Mouse (Mus musculus) MEL (cell line): ENCODE measurements around the gene Ssh2. TPM values are rescaled to one million over a fixed set of nuclear protein-coding genes. Genes with fewer than 3 reads are reported as not detected.

ENCODE experiments used
- DNase-seq: peaks from one replicate; pipeline ENCODE4 v3.0.0; 2011; ENCODE audit warnings: low read depth, low spot score
- H3K27ac ChIP-seq: 2 replicates; pipeline ENCODE4 v1.5.1; 2012; ENCODE audit warnings: low read depth, mild to moderate bottlenecking, control low read depth, low read length, moderate library complexity; ENCODE audit not compliant: control insufficient read depth
- H3K27me3 ChIP-seq, 2 experiments: fragments of 150-350 bp in 1 of 2; sonication (generic) in 1 of 2; 2 replicates each; pipeline ENCODE4 v1.6.1; 2012; ENCODE audit warnings: low read length in 2 of 2, mild to moderate bottlenecking in 2 of 2, improper control_type of control experiment in 1 of 2, moderate library complexity in 1 of 2; ENCODE audit not compliant: insufficient read depth in 2 of 2, control insufficient read depth in 1 of 2
- H3K36me3 ChIP-seq, 2 experiments: 2 replicates each; pipeline ENCODE4 v1.6.1; 2012 to 2014; ENCODE audit warnings: low read length in 2 of 2, improper control_type of control experiment in 1 of 2, inconsistent platforms in 1 of 2, mild to moderate bottlenecking in 1 of 2; ENCODE audit not compliant: insufficient read depth in 2 of 2, control insufficient read depth in 1 of 2
- H3K4me1 ChIP-seq, 2 experiments: fragments of 150-350 bp in 1 of 2; sonication (generic) in 1 of 2; 2 replicates each; pipeline ENCODE4 v1.6.1; 2012; ENCODE audit warnings: low read length in 2 of 2, improper control_type of control experiment in 1 of 2, mild to moderate bottlenecking in 1 of 2; ENCODE audit not compliant: insufficient read depth in 2 of 2, control insufficient read depth in 1 of 2
- H3K4me3 ChIP-seq, 2 experiments: fragments of 150-350 bp in 1 of 2; sonication (generic) in 1 of 2; 2 replicates each; pipeline ENCODE4 v1.5.1; 2012; ENCODE audit warnings: low read depth in 2 of 2, low read length in 2 of 2, mild to moderate bottlenecking in 2 of 2, moderate library complexity in 2 of 2, control low read depth in 1 of 2, improper control_type of control experiment in 1 of 2; ENCODE audit not compliant: control insufficient read depth in 1 of 2, insufficient read depth in 1 of 2
- H3K79me2 ChIP-seq: 2 replicates; pipeline ENCODE4 v1.6.1; 2012; ENCODE audit warnings: mild to moderate bottlenecking, low read length, moderate library complexity; ENCODE audit not compliant: control insufficient read depth, poor library complexity, insufficient read depth
- H3K9ac ChIP-seq: 2 replicates; pipeline ENCODE4 v1.6.1; 2012; ENCODE audit warnings: low read depth, mild to moderate bottlenecking, control low read depth, low read length, moderate library complexity; ENCODE audit not compliant: control insufficient read depth, poor library complexity, severe bottlenecking
- H3K9me3 ChIP-seq: fragments of 150-350 bp; sonication (generic); replicated peaks from 2 replicates; pipeline ENCODE4 v1.6.1; 2012; ENCODE audit warnings: mild to moderate bottlenecking, low read length, improper control_type of control experiment, moderate library complexity; ENCODE audit not compliant: insufficient read depth
- BHLHE40 ChIP-seq: IDR thresholded peaks from 2 replicates; pipeline ENCODE4 v1.6.1; 2012; ENCODE audit warnings: low read depth, mild to moderate bottlenecking, inconsistent platforms, low read length, improper control_type of control experiment, borderline replicate concordance
- CHD2 ChIP-seq: IDR thresholded peaks from 2 replicates; pipeline ENCODE4 v1.6.1; 2011; ENCODE audit warnings: low read length, improper control_type of control experiment
- CTCF ChIP-seq, 3 experiments: IDR thresholded peaks in 2 of 3; conservative IDR thresholded peaks in 1 of 3; 2 replicates each; pipeline ENCODE4 v1.5.1; 2011 to 2012; ENCODE audit warnings: low read length in 3 of 3, low read depth in 2 of 3, mild to moderate bottlenecking in 2 of 3, improper control_type of control experiment in 1 of 3, inconsistent platforms in 1 of 3, mixed read lengths in 1 of 3, moderate library complexity in 1 of 3; ENCODE audit not compliant: control insufficient read depth in 1 of 3, insufficient read depth in 1 of 3, poor library complexity in 1 of 3, severe bottlenecking in 1 of 3
- E2F4 ChIP-seq: IDR thresholded peaks from 2 replicates; pipeline ENCODE4 v1.6.1; 2011; ENCODE audit warnings: low read depth, low read length, improper control_type of control experiment, borderline replicate concordance
- ELF1 ChIP-seq: IDR thresholded peaks from 2 replicates; pipeline ENCODE4 v1.6.1; 2014; ENCODE audit warnings: low read depth, mild to moderate bottlenecking, inconsistent platforms, low read length, improper control_type of control experiment, moderate library complexity
- EP300 ChIP-seq, 2 experiments: IDR thresholded peaks; 2 replicates each; pipeline ENCODE4 v1.6.1; 2011; ENCODE audit warnings: improper control_type of control experiment in 2 of 2, low read length in 2 of 2, low read depth in 1 of 2, mild to moderate bottlenecking in 1 of 2
- ETS1 ChIP-seq: IDR thresholded peaks from 2 replicates; pipeline ENCODE4 v1.6.1; 2012; ENCODE audit warnings: low read depth, mild to moderate bottlenecking, inconsistent platforms, low read length, improper control_type of control experiment, moderate library complexity
- GABPA ChIP-seq: IDR thresholded peaks from 2 replicates; pipeline ENCODE4 v1.6.1; 2012; ENCODE audit warnings: low read depth, mild to moderate bottlenecking, inconsistent platforms, low read length, improper control_type of control experiment, moderate library complexity
- GATA1 ChIP-seq: IDR thresholded peaks from 2 replicates; pipeline ENCODE4 v1.6.1; 2011; ENCODE audit warnings: low read depth, low read length, improper control_type of control experiment
- JUND ChIP-seq: IDR thresholded peaks from 2 replicates; pipeline ENCODE4 v1.6.1; 2011; ENCODE audit warnings: low read depth, mild to moderate bottlenecking, improper control_type of control experiment, low read length
- MAFK ChIP-seq: IDR thresholded peaks from 2 replicates; pipeline ENCODE4 v1.6.1; 2011; ENCODE audit warnings: low read depth, mild to moderate bottlenecking, low read length, improper control_type of control experiment, borderline replicate concordance
- MAX ChIP-seq: IDR thresholded peaks from 2 replicates; pipeline ENCODE4 v1.6.1; 2011; ENCODE audit warnings: low read length, improper control_type of control experiment
- MEF2A ChIP-seq: IDR thresholded peaks from 2 replicates; pipeline ENCODE4 v1.6.1; 2014; ENCODE audit warnings: low read depth, mild to moderate bottlenecking, inconsistent platforms, low read length, improper control_type of control experiment; ENCODE audit not compliant: poor library complexity, insufficient replicate concordance, severe bottlenecking; ENCODE audit errors: extremely low read depth
- MYB ChIP-seq: IDR thresholded peaks from 2 replicates; pipeline ENCODE4 v1.6.1; 2011; ENCODE audit warnings: mild to moderate bottlenecking, low read depth, low read length, improper control_type of control experiment
- MYC ChIP-seq: IDR thresholded peaks from 2 replicates; pipeline ENCODE4 v1.6.1; 2011; ENCODE audit warnings: low read depth, mild to moderate bottlenecking, low read length, improper control_type of control experiment, moderate library complexity
- NELFE ChIP-seq: IDR thresholded peaks from 2 replicates; pipeline ENCODE4 v1.6.1; 2011; ENCODE audit warnings: low read depth, low read length, improper control_type of control experiment
- POLR2AphosphoS2 ChIP-seq: IDR thresholded peaks from 2 replicates; pipeline ENCODE4 v1.6.1; 2011; ENCODE audit warnings: low read length, improper control_type of control experiment
- POLR2AphosphoS5 ChIP-seq: IDR thresholded peaks from 2 replicates; pipeline ENCODE4 v1.6.1; 2012; ENCODE audit warnings: low read depth, borderline replicate concordance, mild to moderate bottlenecking, inconsistent platforms, low read length, moderate library complexity, mixed read lengths
- RAD21 ChIP-seq: IDR thresholded peaks from 2 replicates; pipeline ENCODE4 v1.6.1; 2011; ENCODE audit warnings: mild to moderate bottlenecking, low read depth, low read length, improper control_type of control experiment
- RCOR1 ChIP-seq: IDR thresholded peaks from 2 replicates; pipeline ENCODE4 v1.6.1; 2012; ENCODE audit warnings: low read depth, mild to moderate bottlenecking, inconsistent platforms, low read length, improper control_type of control experiment
- SIN3A ChIP-seq: IDR thresholded peaks from 2 replicates; pipeline ENCODE4 v1.6.1; 2012; ENCODE audit warnings: low read length, improper control_type of control experiment, inconsistent platforms
- TAL1 ChIP-seq: IDR thresholded peaks from 2 replicates; pipeline ENCODE4 v1.6.1; 2012; ENCODE audit warnings: mild to moderate bottlenecking, inconsistent platforms, low read length, moderate library complexity, mixed read lengths
- TBP ChIP-seq: IDR thresholded peaks from 2 replicates; pipeline ENCODE4 v1.8.0; 2011; ENCODE audit warnings: low read depth, low read length, improper control_type of control experiment
- TCF12 ChIP-seq: IDR thresholded peaks from 2 replicates; pipeline ENCODE4 v1.6.1; 2014; ENCODE audit warnings: low read depth, mild to moderate bottlenecking, inconsistent platforms, low read length, improper control_type of control experiment, moderate library complexity
- USF1 ChIP-seq: IDR thresholded peaks from 2 replicates; pipeline ENCODE4 v1.6.1; 2014; ENCODE audit warnings: low read depth, mild to moderate bottlenecking, inconsistent platforms, low read length, improper control_type of control experiment, moderate library complexity
- ZMIZ1 ChIP-seq: IDR thresholded peaks from 2 replicates; pipeline ENCODE4 v1.6.1; 2012; ENCODE audit warnings: low read depth, mild to moderate bottlenecking, inconsistent platforms, low read length, improper control_type of control experiment, moderate library complexity
- ZNF384 ChIP-seq: IDR thresholded peaks from 2 replicates; pipeline ENCODE4 v1.6.1; 2012; ENCODE audit warnings: low read depth, mild to moderate bottlenecking, inconsistent platforms, low read length, improper control_type of control experiment
- polyA plus RNA-seq, 2 experiments: library from polyadenylated mRNA; stranded (reverse) in 1 of 2; unstranded in 1 of 2; fragments of >175 nt in 1 of 2; fragments of >200 nt in 1 of 2; gene quantifications; 2 replicates each; pipeline versions ENCODE4 v1.2.1 to v1.2.4; 2012; ENCODE audit warnings: low replicate concordance in 2 of 2, low read depth in 1 of 2; ENCODE audit not compliant: insufficient read length in 2 of 2, insufficient read depth in 1 of 2, missing spikeins in 1 of 2
- total RNA-seq: library from RNA; depleted of rRNA; stranded (reverse); fragments of 300-350 nt; gene quantifications from 2 replicates; pipeline ENCODE4 v1.2.3, GENCODE M21; 2012

The Ssh2 gene
- total and polyA plus RNA-seq, 3 experiments, result 6.3 to 29.2 (median 16.5) TPM

GRCm38 (mm10) chr11:77199636-77200035, 16.5 kb upstream of the Ssh2 start:
- Histone ChIP-seq H3K9ac (no peak overlapping the region), H3K27me3 (no peaks in the 10 kb centered on the region), H3K27ac (no peak overlapping the region), H3K9me3 (no peaks in the 10 kb centered on the region)
- TF ChIP-seq ZNF384 (no peak), POLR2AphosphoS5 (no peak), RAD21 (no peak), POLR2AphosphoS2 (no peak), ELF1 (0 out of 2 replicates have a peak, but pooled peaks have one; percentile 24), CTCF (IDR thresholded peaks at IDR 0.05 in 2 of 3, conservative IDR thresholded peaks at IDR 0.05 in 1 of 3; ENCODE audit: control insufficient read depth in 1 of 3, insufficient read depth in 1 of 3, low read depth in 2 of 3, low read length in 3 of 3, poor library complexity in 1 of 3, severe bottlenecking in 1 of 3) (no peak), GATA1 (peak; percentile 65), MAX (no peak), EP300 (IDR thresholded peaks at IDR 0.05; ENCODE audit: low read depth in 1 of 2, low read length in 2 of 2) (peak in 1 of 2 experiments; percentile 71; a peak in 1 of 4 replicates), E2F4 (no peak), MYC (no peak), MYB (no peak), MEF2A (no peak), TCF12 (no peak), TAL1 (no peak), RCOR1 (no peak), GABPA (no peak), JUND (no peak)
- TF ChIP-seq, all 39 proteins: peak for 3
- Histone ChIP-seq H3K4me1 (peaks cover 8 to 20% of the 10 kb centered on the region in 2 experiments), H3K36me3 (peaks cover 0 to 20% of the 10 kb centered on the region in 2 experiments; a peak in 2 of 4 replicates), H3K79me2 (no peaks in the 10 kb centered on the region), H3K4me3 (no peak overlapping the region)
- DNase-seq, result peak; percentile 39

GRCm38 (mm10) chr11:77200703-77201102, 15.4 kb upstream of the Ssh2 start:
- H3K4me3 ChIP-seq, result no peak overlapping the region
- H3K27ac ChIP-seq, result no peak overlapping the region
- no peaks in the 10 kb centered on the region for H3K27me3 ChIP-seq
- no peak for TF ChIP-seq POLR2AphosphoS2
- no peak for TF ChIP-seq NELFE
- TF ChIP-seq GABPA, result no peak
- no peak for TF ChIP-seq MYC
- TF ChIP-seq TCF12, result no peak
- no peak for TF ChIP-seq MEF2A
- no peak for TF ChIP-seq MAX
- no peak for TF ChIP-seq USF1
- no peak for TF ChIP-seq BHLHE40
- no peak for TF ChIP-seq SIN3A
- TF ChIP-seq MYB, result no peak
- TF ChIP-seq CHD2, result no peak
- TF ChIP-seq MAFK, result no peak
- TF ChIP-seq RCOR1, result peak; percentile 54; the same call in 1 of the 2 replicates
- peak; percentile 53 for TF ChIP-seq GATA1
- TF ChIP-seq TBP, result no peak
- no peak for TF ChIP-seq ZMIZ1
- peak; percentile 65; the same call in 1 of the 2 replicates for TF ChIP-seq ZNF384
- no peak for TF ChIP-seq ETS1
- TF ChIP-seq ELF1, result no peak
- TF ChIP-seq JUND, result no peak
- no peaks in the 10 kb centered on the region for H3K9me3 ChIP-seq
- no peak overlapping the region for H3K9ac ChIP-seq
- peaks cover 0 to 20% of the 10 kb centered on the region in 2 experiments; a peak in 2 of 4 replicates for H3K36me3 ChIP-seq
- H3K79me2 ChIP-seq, result no peaks in the 10 kb centered on the region
- DNase-seq, result no peak
- H3K4me1 ChIP-seq, result peaks cover 8 to 20% of the 10 kb centered on the region in 2 experiments
